Mouse (Mus musculus): ENCODE measurements around the gene Nudt16.
A peak's percentile ranks its signal among the peaks of the same experiment; 100 is the strongest.
"Not testable (repeated sequence)": the region's sequence is repeated elsewhere in the genome, so short reads cannot be mapped to it uniquely, and the experiment has no call there.

The Nudt16 gene

DNA sequence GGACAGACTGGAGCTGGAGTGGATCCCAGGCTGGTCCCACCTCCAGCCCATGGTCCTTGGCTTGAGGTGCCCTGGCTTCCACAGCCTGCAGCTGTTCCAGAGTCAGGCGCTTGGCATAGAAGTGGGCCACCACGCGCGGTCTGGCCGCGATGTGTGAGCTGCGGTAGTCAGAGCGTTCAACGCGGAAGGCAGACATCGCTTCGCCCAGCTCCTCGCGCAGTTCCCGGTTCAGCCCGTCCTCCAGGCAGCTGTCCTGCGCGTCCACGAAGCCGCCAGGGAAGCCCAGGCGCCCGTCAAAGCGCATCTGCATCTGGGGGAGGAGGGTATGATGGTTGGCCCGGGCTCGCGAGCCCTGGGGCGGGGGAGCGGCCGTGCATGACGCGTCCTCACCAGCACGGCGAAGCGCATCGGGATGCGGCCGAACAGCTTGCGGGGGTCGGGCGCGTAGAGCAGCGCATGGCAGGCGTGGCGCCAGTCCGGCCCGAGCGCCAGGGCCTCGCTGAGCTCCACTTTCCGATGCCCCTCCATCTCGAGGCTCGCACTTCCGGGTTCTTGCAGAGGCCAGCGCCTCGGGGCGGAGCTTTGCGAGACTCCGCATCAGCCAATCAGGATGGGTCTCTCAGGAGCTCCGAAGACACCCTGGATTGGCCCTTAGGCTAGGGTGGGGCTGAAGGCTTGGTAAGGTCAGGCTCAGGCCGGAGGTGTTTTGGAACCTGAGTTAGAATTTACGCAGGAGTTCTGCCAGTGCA lies at the start of gene Nudt16:
Gene Nudt16, minus strand, starts transcription at position 572 of the 749 bp plus-strand sequence.
- peak; percentile 74 for DNase-seq (ENCODE audit: low spot score)

DNA sequence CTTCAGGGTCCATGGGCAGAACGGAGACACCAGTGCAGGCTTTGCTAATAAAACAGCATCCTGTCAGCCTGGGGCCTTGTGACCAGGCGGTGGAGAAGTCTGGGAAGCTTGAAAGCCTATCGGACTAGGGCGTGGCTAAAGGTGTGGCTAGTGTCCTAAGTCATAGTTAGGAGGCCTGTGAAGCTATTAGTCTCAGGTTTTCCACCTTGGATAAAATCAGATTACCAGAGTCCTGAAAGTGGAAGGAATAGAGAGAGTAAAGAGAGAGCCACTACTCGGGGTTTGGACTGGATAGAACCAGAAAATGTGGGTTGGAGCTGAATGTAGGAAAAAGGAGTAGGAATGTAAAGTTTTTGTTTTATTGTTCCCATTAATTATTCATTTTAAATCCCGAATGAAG lies 13.4 kb upstream of the Nudt16 start, which contains the start of gene 1700080E11Rik:
Gene 1700080E11Rik, minus strand, starts transcription at position 101 of the 400 bp plus-strand sequence.
- DNase-seq (ENCODE audit: low spot score), result no peak

GRCm38 (mm10) chr9:105139204-105139603 lies 7.6 kb upstream of the Nudt16 start:
- no peak for DNase-seq (ENCODE audit: low spot score)

GRCm38 (mm10) chr9:105136404-105136803 lies 4.8 kb upstream of the Nudt16 start:
- DNase-seq (ENCODE audit: low spot score), result no peak

DNA sequence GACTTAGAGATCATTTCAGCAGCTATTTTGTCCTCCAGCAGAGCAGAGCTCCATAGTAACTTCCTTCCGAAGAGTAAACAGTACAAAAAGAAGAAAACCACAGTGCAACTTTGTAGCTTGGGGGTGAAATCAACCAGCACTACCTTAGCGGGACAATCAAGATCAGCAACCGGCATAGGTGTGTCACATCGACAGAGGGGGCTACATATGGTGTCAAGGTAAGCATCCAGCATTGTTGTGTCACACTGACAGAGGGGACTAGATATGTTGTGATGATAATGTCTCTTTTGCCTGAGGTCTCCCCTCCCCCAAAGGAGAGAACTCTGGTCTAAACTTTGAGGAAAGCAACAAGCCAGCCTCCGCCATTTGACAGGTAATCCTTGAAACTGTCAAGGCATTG lies 2.9 kb upstream of the Nudt16 start:
- DNase-seq (ENCODE audit: low spot score), result no peak

DNA sequence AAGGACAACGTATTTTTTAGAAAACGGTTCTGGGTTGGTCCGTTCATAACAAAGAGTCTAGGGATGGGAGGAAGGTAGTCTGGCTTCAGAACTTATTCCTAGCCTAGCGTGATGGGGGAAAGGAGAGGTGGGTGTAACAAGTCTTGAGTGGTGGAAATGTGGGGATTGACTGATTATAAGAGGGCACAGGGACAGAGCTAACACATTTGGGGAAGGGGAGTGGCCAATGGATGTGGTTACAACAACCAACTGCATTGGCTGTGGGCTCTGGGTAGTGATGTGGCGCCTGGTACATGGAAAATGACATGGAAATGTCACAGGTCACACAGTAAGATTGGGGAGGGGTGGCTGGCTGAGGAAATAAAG lies 361 bp upstream of the Nudt16 start:
- DNase-seq (ENCODE audit: low spot score), result no peak

GRCm38 (mm10) chr9:105130331-105130730 lies 1.3 kb downstream of the Nudt16 start:
- no peak for DNase-seq (ENCODE audit: low spot score)

- not testable (repeated sequence) for DNase-seq (ENCODE audit: low spot score)
Observed at GRCm38 (mm10) chr9:105125206-105125605, 6.4 kb downstream of the Nudt16 start.

DNA sequence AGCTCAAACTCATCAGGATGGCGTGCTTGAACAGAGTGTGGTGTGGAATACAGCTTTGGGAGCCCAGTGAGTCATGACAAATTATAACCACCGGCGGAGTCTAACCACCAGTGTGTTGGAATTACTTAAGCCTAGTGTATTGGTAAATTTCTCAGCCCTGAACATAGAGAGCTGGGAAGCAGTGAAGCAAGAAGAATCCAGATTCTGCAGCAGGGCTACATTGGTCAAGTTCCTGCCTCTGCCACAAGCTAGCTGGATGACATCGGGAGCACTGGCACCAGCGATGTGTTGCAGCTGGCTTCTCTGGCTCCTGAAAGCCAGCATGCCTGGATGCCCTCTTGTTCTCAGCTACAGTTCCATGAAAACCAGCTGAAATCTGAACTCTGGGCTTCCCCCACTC lies 27.7 kb downstream of the Nudt16 start:
- DNase-seq (ENCODE audit: low spot score), result no peak

GRCm38 (mm10) chr9:105101911-105102310 lies 29.7 kb downstream of the Nudt16 start:
- no peak for DNase-seq (ENCODE audit: low spot score)

- no peak for DNase-seq (ENCODE audit: low spot score)
Observed at GRCm38 (mm10) chr9:105100807-105101570, 30.6 kb downstream of the Nudt16 start.

GRCm38 (mm10) chr9:105080246-105080645 lies 51.4 kb downstream of the Nudt16 start:
- no peak for DNase-seq (ENCODE audit: low spot score)

Data from spleen, adult 12 weeks (tissue).